Mouse (Mus musculus) cerebellum, adult 8-10 months (tissue): ENCODE data around the gene Lyrm7.

Experiments used
- DNase-seq: peaks from one replicate; pipeline ENCODE4 v3.0.0; 2022

Gene Lyrm7

GRCm38 (mm10) chr11:54845470-54846442 is 15.0 kb downstream of the Lyrm7 start:
- DNase-seq = no peak

GRCm38 (mm10) chr11:54844959-54845358 is 15.8 kb downstream of the Lyrm7 start:
- DNase-seq = no peak

GRCm38 (mm10) chr11:54844424-54844823 is 16.3 kb downstream of the Lyrm7 start:
- no peak for DNase-seq

- DNase-seq = no peak
Measured at GRCm38 (mm10) chr11:54840891-54841290, 19.8 kb downstream of the Lyrm7 start.

GRCm38 (mm10) chr11:54839696-54840095 is 21.0 kb downstream of the Lyrm7 start:
- DNase-seq = no peak

- peak; percentile 32 for DNase-seq
Measured at GRCm38 (mm10) chr11:54836106-54836505, 24.6 kb downstream of the Lyrm7 start.

GRCm38 (mm10) chr11:54834596-54834995 is 26.1 kb downstream of the Lyrm7 start:
- DNase-seq = no peak

- no peak for DNase-seq
Measured at GRCm38 (mm10) chr11:54833833-54834232, 26.9 kb downstream of the Lyrm7 start.

- no peak for DNase-seq
Measured at GRCm38 (mm10) chr11:54826819-54827218, 33.9 kb downstream of the Lyrm7 start.

GRCm38 (mm10) chr11:54825774-54826173 is 34.9 kb downstream of the Lyrm7 start:
- no peak for DNase-seq

- no peak for DNase-seq
Measured at GRCm38 (mm10) chr11:54823467-54823866, 37.2 kb downstream of the Lyrm7 start.

GRCm38 (mm10) chr11:54819489-54819888 is 41.2 kb downstream of the Lyrm7 start:
- no peak for DNase-seq

GRCm38 (mm10) chr11:54817449-54817848 is 43.3 kb downstream of the Lyrm7 start:
- DNase-seq = no peak

GRCm38 (mm10) chr11:54815659-54816058 is 45.1 kb downstream of the Lyrm7 start:
- DNase-seq = no peak

GRCm38 (mm10) chr11:54812812-54813516 is 47.8 kb downstream of the Lyrm7 start:
- DNase-seq = no peak

- DNase-seq = no peak
Measured at GRCm38 (mm10) chr11:54812314-54812713, 48.4 kb downstream of the Lyrm7 start.

- DNase-seq = no peak
Measured at GRCm38 (mm10) chr11:54811054-54811453, 49.7 kb downstream of the Lyrm7 start.

- DNase-seq = no peak
Measured at GRCm38 (mm10) chr11:54809582-54809981, 51.1 kb downstream of the Lyrm7 start.

- DNase-seq = no peak
Measured at GRCm38 (mm10) chr11:54808177-54808576, 52.5 kb downstream of the Lyrm7 start.

- DNase-seq = no peak
Measured at GRCm38 (mm10) chr11:54807669-54808068, 53.0 kb downstream of the Lyrm7 start.

GRCm38 (mm10) chr11:54806891-54807290 is 53.8 kb downstream of the Lyrm7 start:
- DNase-seq = no peak

GRCm38 (mm10) chr11:54805196-54805595 is 55.5 kb downstream of the Lyrm7 start:
- no peak for DNase-seq

GRCm38 (mm10) chr11:54802621-54803020 is 58.1 kb downstream of the Lyrm7 start:
- no peak for DNase-seq
